Mouse (Mus musculus) small intestine, adult 2 months (tissue): Measurements from ENCODE around the gene Polr2c.

ENCODE experiments used
- CTCF ChIP-seq: fragments of 200-500 bp; IDR thresholded peaks from 2 replicates; pipeline ENCODE4 v1.5.1; 2012; ENCODE audit warnings: low read depth, mild to moderate bottlenecking, control low read depth, inconsistent platforms, low read length, moderate library complexity, mixed read lengths; ENCODE audit not compliant: insufficient replicate concordance, insufficient read length; ENCODE audit errors: extremely low read depth
- POLR2A ChIP-seq: fragments of 200-500 bp; IDR thresholded peaks from 2 replicates; pipeline ENCODE4 v1.6.1; 2012; ENCODE audit warnings: low read depth, mild to moderate bottlenecking, control low read depth, inconsistent platforms, low read length, moderate library complexity

- TF ChIP-seq CTCF, result no peak
- no peak for TF ChIP-seq POLR2A
Measured at GRCm38 (mm10) chr8:94819671-94820179, 37.5 kb upstream of the Polr2c start.
